In the genomic region with DNA sequence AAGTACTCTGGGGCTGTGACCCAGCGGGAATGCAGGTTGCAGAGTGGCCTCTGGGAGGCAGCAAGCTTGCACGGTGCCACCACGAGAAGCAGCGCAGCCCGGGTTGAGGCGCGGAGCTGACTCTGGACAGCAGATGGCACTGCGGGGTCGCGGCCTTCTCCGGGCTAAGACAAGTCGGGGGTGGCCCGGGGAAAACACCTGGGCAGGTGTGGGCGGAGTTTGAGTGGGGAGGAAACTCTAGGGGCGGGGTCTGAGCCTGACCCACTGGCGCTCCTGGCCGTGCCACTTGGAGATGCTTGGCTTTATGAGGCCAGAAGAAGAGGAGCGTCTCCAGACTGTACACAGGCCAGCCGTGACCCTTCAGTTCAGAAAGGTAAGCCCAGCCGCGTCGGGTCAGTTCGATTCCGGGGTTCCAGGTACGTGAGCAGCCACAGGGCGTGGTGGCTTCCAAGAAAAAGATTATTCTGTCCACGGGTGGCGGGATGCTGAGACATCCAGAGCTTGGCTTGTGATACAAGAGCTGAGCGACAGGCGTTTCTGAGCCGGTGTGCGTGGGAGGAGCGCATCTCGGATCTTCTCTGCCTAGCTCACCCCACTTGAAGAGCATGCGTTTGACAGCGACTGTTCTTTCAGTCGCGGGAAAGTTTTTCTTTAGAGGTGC, we compare ENCODE assay signal across 8 mouse cellular contexts. TPM values are rescaled to one million over a fixed set of nuclear protein-coding genes. Genes with fewer than 3 reads are reported as not detected.
DNase-seq lines count a peak whose midpoint lies in the region; ATAC-seq and TF ChIP-seq lines count a peak whose summit lies in the region.

A gene (plus strand): TSS at position 309 of the 661 bp plus-strand sequence.

- no peaks in the 10 kb centered on the region for H3K36me3 ChIP-seq in hindbrain, embryonic 16.5 days (ENCODE audit: control insufficient read depth, insufficient read depth, low read length)

- ATAC-seq in hindbrain, embryonic 16.5 days = peak; percentile 97

- 1% methylated on average over 38 of the region's 38 CpGs for WGBS in hindbrain, embryonic 16.5 days

- H3K27ac ChIP-seq in gastrocnemius, adult 2 months = no peak within 1 kb of the TSS
- no peak within 1 kb of the TSS for H3K27ac ChIP-seq in hindbrain, embryonic 16.5 days (ENCODE audit: low read depth, low read length)

- H3K9ac ChIP-seq in hindbrain, embryonic 16.5 days (ENCODE audit: low read depth, low read length) = peak within 1 kb of the TSS; percentile 50; the same call in 1 of the 2 replicates

- peaks cover 7% of the 10 kb centered on the region; the same call in 1 of the 2 replicates for H3K4me1 ChIP-seq in hindbrain, embryonic 16.5 days (ENCODE audit: control insufficient read depth, insufficient read depth, low read depth, low read length)

- H3K4me2 ChIP-seq in hindbrain, embryonic 16.5 days (ENCODE audit: low read length) = peak within 1 kb of the TSS; percentile 95

- intact Hi-C loops in gastrocnemius, adult 2 months (cut with DNase I) = loop anchor here (1.0 to 5.0 kb wide), 2 partner anchors 230 to 243 kb away; no protein-coding TSS in a partner anchor

- H3K27me3 ChIP-seq in hindbrain, embryonic 16.5 days (replicated peaks; ENCODE audit: control insufficient read depth, insufficient read depth, low read length) = peaks cover 15% of the 10 kb centered on the region

- DNase-seq in R1 (ENCODE audit: low read depth, low spot score) = peak; percentile 87
- DNase-seq in cerebellum, postnatal 25 days = peak; percentile 96
- DNase-seq in gastrocnemius, adult 2 months = peak; percentile 81
- DNase-seq in left cerebral cortex, adult 18-20 months (ENCODE audit: low spot score in 2 of 2) = peak; percentile 86 to 87
- peak; percentile 92 to 93 for DNase-seq in lung, postnatal 4 days
- peak; percentile 74 for DNase-seq in retina, postnatal 7 days (ENCODE audit: low read depth, low spot score)
- peak; percentile 90 to 97 for DNase-seq in urinary bladder, adult 18-20 months (ENCODE audit: low spot score in 2 of 2)

- peak within 1 kb of the TSS; percentile 50 for H3K4me3 ChIP-seq in gastrocnemius, adult 2 months
- H3K4me3 ChIP-seq in hindbrain, embryonic 16.5 days (ENCODE audit: low read length) = peak within 1 kb of the TSS; percentile 45

- H3K9me3 ChIP-seq in hindbrain, embryonic 16.5 days (ENCODE audit: control insufficient read depth, low read length) = no peaks in the 10 kb centered on the region

- TF ChIP-seq CTCF in gastrocnemius, adult 2 months (IDR thresholded peaks at IDR 0.05) = peak; percentile 97

RNA-seq across cellular contexts. Expression of the gene that starts here (rescaled TPM):
- total RNA-seq in gastrocnemius, adult 2 months (2021) = not detected
- polyA plus RNA-seq in hindbrain, embryonic 16.5 days (2015; fragmentation: Nextera tagmentation; extraction: Ambion mirVana) = 0.11 TPM in 1 of 2 replicates, not detected in the other
- total RNA-seq in left cerebral cortex, adult 18-20 months (2021) = under 1 TPM; 0.14 to 0.28 TPM

Comparison
In these comparisons a context has a peak if more than half of its experiments do, and no peak if none do; other contexts are left out.
1. Peak in DNase-seq and H3K4me3 ChIP-seq in gastrocnemius, adult 2 months; RNA of the gene not detected or under 1 TPM.
2. Peak in ATAC-seq, H3K4me3 ChIP-seq, H3K9ac ChIP-seq and H3K4me2 ChIP-seq in hindbrain, embryonic 16.5 days; RNA of the gene not detected or under 1 TPM.
3. Peak in DNase-seq in left cerebral cortex, adult 18-20 months; RNA of the gene not detected or under 1 TPM.